Mouse (Mus musculus) liver, embryonic 12.5 days (tissue): Measurements from ENCODE around the gene Aprt. TPM values are rescaled to one million over a fixed set of nuclear protein-coding genes. Genes with fewer than 3 reads are reported as not detected.

Experiments used
- ATAC-seq: fragments of 200-750 bp; cut with Nextera tagmentation; 2 replicates; pipeline ENCODE4 v1.8.0; 2017; ENCODE audit warnings: moderate number of reproducible peaks, mild to moderate bottlenecking, moderate library complexity
- H3K27ac ChIP-seq: fragments of 300-500 bp; sonication (generic); 2 replicates; pipeline ENCODE4 v1.5.1; 2016; ENCODE audit warnings: mild to moderate bottlenecking
- H3K27me3 ChIP-seq: fragments of 300-500 bp; sonication (generic); replicated peaks from 2 replicates; pipeline ENCODE4 v1.6.1; 2016; ENCODE audit warnings: mild to moderate bottlenecking, moderate library complexity
- H3K36me3 ChIP-seq: fragments of 300-500 bp; sonication (generic); 2 replicates; pipeline ENCODE4 v1.6.1; 2016; ENCODE audit warnings: mild to moderate bottlenecking, moderate library complexity
- H3K4me1 ChIP-seq: fragments of 300-500 bp; sonication (generic); 2 replicates; pipeline ENCODE4 v1.6.1; 2016
- H3K4me2 ChIP-seq: fragments of 300-500 bp; sonication (generic); 2 replicates; pipeline ENCODE4 v1.6.1; 2016; ENCODE audit warnings: mild to moderate bottlenecking, moderate library complexity
- H3K4me3 ChIP-seq: fragments of 300-500 bp; sonication (generic); 2 replicates; pipeline ENCODE4 v1.5.1; 2016; ENCODE audit warnings: mild to moderate bottlenecking, moderate library complexity
- H3K9ac ChIP-seq: fragments of 300-500 bp; sonication (generic); 2 replicates; pipeline ENCODE4 v1.6.1; 2016; ENCODE audit warnings: mild to moderate bottlenecking, moderate library complexity
- H3K9me3 ChIP-seq: fragments of 300-500 bp; sonication (generic); replicated peaks from 2 replicates; pipeline ENCODE4 v1.6.1; 2016; ENCODE audit warnings: mild to moderate bottlenecking, moderate library complexity
- WGBS: fragments of 180-500 bp; shearing (Covaris S2); methylation state at CpG from one replicate; pipeline ENCODE4 v1.1.7; 2016; ENCODE audit not compliant: insufficient replicate concordance; 5-methylcytosine and 5-hydroxymethylcytosine counted together
- polyA plus RNA-seq: library from polyadenylated mRNA; unstranded; fragments of >200 nt; fragmentation: Nextera tagmentation; extraction: Ambion mirVana; gene quantifications from 2 replicates; pipeline ENCODE4 v1.2.1, GENCODE M21; 2016

The Aprt gene
- polyA plus RNA-seq, 1 experiment from 2014 or later = 253 TPM

DNA sequence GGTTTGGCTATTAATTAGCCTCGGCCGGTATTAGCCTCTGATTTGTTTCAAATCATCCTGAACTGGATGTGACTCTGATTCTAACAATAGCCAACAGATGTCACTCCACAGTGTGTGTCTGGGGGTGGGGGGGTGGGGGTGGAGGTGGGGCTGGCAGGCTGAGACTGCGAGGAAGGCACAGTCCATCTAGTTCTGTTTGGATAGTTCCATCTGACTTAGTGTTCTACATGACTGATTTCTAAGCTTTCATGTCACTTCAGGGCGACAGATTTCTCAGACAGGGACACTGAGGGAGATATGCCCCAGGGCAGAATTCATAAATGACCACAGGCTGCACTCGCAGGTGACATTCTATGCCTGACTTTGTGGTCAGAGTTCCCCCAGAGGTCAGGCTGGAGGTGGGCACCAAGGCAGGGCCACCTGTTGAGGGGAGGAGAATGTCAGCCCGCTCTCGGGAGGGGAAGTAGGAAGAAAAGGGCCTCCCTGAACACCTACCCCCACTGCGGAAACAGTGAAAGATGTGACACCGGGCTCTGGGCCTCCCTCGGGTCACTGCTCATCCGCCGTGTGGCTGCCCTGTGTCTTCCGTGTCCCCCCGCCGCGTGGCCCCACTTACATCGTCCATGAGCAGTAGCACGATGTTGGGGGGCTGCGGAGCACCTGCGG, 34.0 kb upstream of the Aprt start:
- Histone ChIP-seq H3K4me2 (peak overlapping the region; percentile 98), H3K9me3 (no peaks in the 10 kb centered on the region), H3K4me3 (peak overlapping the region; percentile 83), H3K27me3 (no peaks in the 10 kb centered on the region), H3K27ac (peak overlapping the region; percentile 72), H3K4me1 (peaks cover 30% of the 10 kb centered on the region), H3K36me3 (peaks cover 14% of the 10 kb centered on the region; the same call in 1 of the 2 replicates), H3K9ac (peak overlapping the region; percentile 80)
- ATAC-seq = peak; percentile 54; the same call in 1 of the 2 replicates
- 4% methylated on average over 20 of the region's 20 CpGs for WGBS

DNA sequence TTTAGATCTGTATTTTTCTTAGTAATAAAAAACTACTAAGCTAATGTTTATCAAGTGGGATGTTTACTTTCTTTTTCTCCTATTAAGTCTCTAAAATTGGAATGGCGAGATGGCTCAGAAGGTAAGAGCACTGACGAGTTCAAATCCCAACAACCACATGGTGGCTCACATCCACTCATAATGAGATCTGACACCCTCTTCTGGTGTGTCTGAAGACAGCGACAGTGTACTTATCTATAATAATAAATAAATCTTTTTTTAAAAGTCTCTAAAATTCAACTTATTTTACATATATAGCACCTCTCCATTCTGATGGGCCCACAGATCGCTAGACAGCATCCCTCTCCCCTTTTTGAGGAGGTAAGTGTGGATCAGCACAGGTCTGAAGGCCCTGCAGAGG, 33.5 kb upstream of the Aprt start:
- peak overlapping the region; percentile 98 for H3K4me2 ChIP-seq
- peak overlapping the region; percentile 83; the same call in 1 of the 2 replicates for H3K4me3 ChIP-seq
- H3K36me3 ChIP-seq = peaks cover 11% of the 10 kb centered on the region; the same call in 1 of the 2 replicates
- peaks cover 30% of the 10 kb centered on the region for H3K4me1 ChIP-seq
- no peak for ATAC-seq
- H3K27me3 ChIP-seq = no peaks in the 10 kb centered on the region
- no peaks in the 10 kb centered on the region for H3K9me3 ChIP-seq
- H3K9ac ChIP-seq = no peak overlapping the region
- WGBS = 58% methylated on average over 4 of the region's 4 CpGs
- H3K27ac ChIP-seq = no peak overlapping the region

DNA sequence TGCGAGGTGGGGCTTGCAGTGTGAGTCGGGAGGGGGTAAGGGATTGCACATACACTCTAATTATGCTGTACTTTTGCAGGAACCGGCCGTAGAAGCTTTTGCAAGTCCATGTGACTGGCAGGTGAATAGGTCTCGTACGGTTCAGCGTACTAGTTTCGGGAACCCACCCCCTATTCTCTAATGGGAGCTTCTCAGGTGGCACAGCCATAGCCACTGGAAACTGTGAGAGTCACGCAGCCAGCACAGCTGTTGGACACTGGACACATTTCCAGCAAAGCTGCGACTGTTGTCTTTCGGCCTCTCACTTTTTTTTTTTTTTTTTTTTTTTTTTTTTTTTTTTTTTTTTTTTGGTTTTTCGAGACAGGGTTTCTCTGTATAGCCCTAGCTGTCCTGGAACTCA, 30.1 kb upstream of the Aprt start:
- Histone ChIP-seq H3K27me3 (no peaks in the 10 kb centered on the region), H3K4me1 (peaks cover 16% of the 10 kb centered on the region), H3K27ac (no peak overlapping the region), H3K9me3 (no peaks in the 10 kb centered on the region), H3K4me3 (no peak overlapping the region), H3K9ac (no peak overlapping the region), H3K36me3 (no peaks in the 10 kb centered on the region), H3K4me2 (no peak overlapping the region)
- WGBS = 82% methylated on average over 11 of the region's 12 CpGs
- no peak for ATAC-seq

DNA sequence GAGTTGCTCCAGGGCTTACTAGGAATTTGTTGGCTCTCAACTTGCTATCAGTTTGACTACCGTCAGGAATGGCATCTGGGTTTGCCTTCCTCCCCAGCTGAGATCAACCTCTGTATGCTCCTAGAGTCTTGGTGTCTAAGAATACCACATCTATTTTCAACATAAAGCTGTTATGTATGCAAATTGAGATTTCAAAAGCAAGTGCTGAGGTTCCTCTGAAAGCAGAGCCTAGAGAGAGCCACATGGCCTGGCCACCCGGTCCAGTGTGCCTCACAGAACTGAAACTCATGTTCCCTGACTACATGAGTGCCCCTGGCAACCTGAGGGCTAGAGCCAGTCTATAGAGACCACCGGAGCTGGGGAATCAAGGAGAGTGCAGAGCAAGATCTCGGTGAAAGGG, 28.7 kb upstream of the Aprt start:
- no peak for ATAC-seq
- peaks cover 7% of the 10 kb centered on the region for H3K4me1 ChIP-seq

DNA sequence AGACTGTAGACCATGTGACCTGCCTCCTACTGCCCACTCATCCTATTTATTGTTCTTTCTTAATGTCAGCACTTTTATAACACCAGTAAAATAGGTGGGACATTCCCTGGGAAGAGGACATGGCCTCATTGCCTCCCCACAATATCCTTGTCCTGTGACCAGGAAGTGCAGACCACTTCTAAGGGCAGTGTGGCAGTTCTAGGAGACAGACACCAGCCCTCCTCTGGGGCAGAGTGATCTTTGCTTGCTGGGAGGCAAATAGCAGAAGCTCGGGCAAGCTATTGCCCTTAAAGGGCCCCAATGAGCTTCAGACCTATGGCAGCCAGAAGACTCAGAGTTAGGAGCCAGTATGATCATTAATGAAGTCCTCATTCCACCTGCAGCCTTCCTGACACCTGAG, 27.9 kb upstream of the Aprt start:
- 27% methylated on average over 1 of the region's 1 CpGs for WGBS
- H3K9me3 ChIP-seq = no peaks in the 10 kb centered on the region
- H3K4me3 ChIP-seq = no peak overlapping the region
- H3K36me3 ChIP-seq = no peaks in the 10 kb centered on the region
- no peak overlapping the region for H3K4me2 ChIP-seq
- no peak overlapping the region for H3K27ac ChIP-seq
- 0 out of 2 replicates have a peak, but pooled peaks cover 6% of the 10 kb centered on the region for H3K4me1 ChIP-seq
- no peaks in the 10 kb centered on the region for H3K27me3 ChIP-seq
- ATAC-seq = no peak
- no peak overlapping the region for H3K9ac ChIP-seq

More for the DNA sequence above, 28.7 kb upstream of the Aprt start:
- Histone ChIP-seq H3K4me2 (no peak overlapping the region), H3K9ac (no peak overlapping the region), H3K4me3 (no peak overlapping the region), H3K27me3 (no peaks in the 10 kb centered on the region), H3K36me3 (no peaks in the 10 kb centered on the region), H3K9me3 (no peaks in the 10 kb centered on the region), H3K27ac (no peak overlapping the region)
- WGBS = 68% methylated on average over 4 of the region's 4 CpGs

DNA sequence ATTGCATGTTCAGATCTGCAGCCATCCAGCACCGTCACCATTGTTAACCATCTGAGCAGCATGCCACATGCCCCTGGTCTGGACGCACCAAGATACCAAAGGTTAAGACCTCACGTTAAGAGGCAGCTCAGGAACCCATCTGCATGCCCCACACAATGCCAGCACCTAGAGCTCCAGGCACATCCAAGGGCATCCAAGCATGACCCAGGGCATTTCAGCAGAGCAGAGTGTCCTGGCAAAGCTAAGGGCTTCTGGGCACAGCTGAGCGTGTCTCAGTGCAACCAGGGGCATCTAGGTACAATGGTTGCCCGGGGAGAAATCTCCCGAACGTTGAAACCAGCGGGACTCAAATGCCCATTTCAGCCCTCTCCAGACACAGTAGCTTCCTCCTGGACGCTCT, 24.0 kb upstream of the Aprt start:
- no peak overlapping the region for H3K4me3 ChIP-seq
- H3K27me3 ChIP-seq = no peaks in the 10 kb centered on the region
- no peaks in the 10 kb centered on the region for H3K4me1 ChIP-seq
- ATAC-seq = no peak
- H3K36me3 ChIP-seq = no peaks in the 10 kb centered on the region
- H3K9ac ChIP-seq = no peak overlapping the region
- no peak overlapping the region for H3K27ac ChIP-seq
- 78% methylated on average over 9 of the region's 9 CpGs for WGBS
- H3K9me3 ChIP-seq = no peaks in the 10 kb centered on the region
- no peak overlapping the region for H3K4me2 ChIP-seq

DNA sequence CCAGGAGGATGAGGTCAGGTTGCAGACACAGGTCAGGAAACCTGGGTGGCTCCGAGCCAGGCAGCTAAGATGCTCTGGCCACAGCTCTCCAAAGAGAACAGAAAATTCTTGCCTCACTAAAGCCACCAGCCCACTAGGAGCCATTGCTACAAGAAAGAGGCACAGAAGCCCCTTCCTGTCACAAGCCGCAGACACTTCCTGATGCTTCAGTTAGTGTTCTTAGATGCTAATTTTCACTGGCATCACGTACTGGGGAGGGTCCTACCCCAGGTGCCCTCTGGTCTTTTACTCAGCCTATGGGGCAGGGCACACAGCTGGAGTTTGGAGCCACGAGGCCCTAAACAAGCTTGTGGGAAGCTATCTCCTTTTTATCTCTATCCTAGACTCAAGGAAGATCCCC, 19.3 kb upstream of the Aprt start:
- Histone ChIP-seq H3K4me1 (peaks cover 21% of the 10 kb centered on the region), H3K9me3 (no peaks in the 10 kb centered on the region), H3K27me3 (peaks cover 5% of the 10 kb centered on the region; the same call in 1 of the 2 replicates), H3K9ac (no peak overlapping the region), H3K4me3 (no peak overlapping the region), H3K36me3 (no peaks in the 10 kb centered on the region), H3K27ac (no peak overlapping the region), H3K4me2 (no peak overlapping the region)
- no peak for ATAC-seq
- 35% methylated on average over 4 of the region's 4 CpGs for WGBS

DNA sequence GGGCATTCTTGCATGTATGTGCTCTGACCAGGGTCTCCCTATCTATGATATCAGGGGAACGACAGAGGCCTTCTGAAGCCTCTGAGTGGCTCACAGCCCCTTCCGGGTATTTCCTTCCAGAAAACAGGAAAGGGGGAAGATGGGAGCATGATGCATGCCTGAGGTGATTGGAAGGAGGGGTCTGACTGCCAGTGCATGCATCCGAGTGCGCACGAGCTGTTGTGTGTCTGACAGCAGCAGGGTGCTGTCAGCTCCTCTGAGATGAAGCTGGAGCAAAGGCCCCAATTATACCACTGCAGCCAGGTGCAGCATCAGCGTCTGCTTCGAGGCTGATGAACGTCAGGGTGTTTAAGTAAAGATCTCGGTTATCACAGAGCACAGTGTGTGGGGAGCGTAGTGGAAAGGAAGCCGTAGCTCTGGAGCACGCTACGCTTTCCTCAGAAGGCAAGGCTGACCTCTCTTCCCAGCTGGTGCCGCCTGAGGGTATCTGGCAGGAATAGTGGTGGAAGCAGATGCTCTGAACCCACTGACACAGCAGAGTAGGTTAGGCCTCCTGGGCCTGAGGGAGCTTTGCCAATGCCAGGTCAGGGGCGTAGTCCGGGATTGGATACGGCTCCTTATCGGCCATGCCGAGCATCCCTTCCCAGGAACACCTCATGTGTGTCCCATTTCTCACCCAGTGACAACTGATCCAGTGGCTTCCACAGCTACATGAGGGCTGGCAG, 17.2 kb upstream of the Aprt start:
- WGBS = 76% methylated on average over 19 of the region's 19 CpGs
- Histone ChIP-seq H3K36me3 (no peaks in the 10 kb centered on the region), H3K4me1 (peaks cover 21% of the 10 kb centered on the region), H3K4me3 (no peak overlapping the region), H3K27ac (0 out of 2 replicates have a peak overlapping the region, but pooled peaks have one; percentile 25), H3K9ac (no peak overlapping the region), H3K27me3 (peaks cover 5% of the 10 kb centered on the region; the same call in 1 of the 2 replicates), H3K9me3 (no peaks in the 10 kb centered on the region), H3K4me2 (no peak overlapping the region)
- no peak for ATAC-seq

DNA sequence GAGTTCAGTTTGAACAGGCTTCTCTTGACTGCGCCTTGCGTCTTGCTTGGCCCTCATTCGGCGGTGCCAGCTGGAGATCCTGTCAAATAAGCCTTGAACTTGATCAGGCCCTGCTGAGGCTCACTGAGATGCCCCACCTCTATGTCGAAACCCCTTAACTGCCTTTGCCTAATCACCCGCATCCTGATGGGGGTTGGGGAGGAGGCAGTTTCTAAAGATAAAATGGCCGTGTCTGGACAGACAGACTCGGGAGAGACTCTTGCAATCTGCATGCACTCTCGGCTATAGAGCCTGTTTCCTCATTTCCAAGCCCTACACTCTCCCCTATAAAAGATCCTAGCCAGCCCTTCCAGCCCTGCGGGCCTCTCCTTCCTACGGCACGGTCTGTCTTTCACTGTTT, 16.5 kb upstream of the Aprt start:
- H3K36me3 ChIP-seq = no peaks in the 10 kb centered on the region
- H3K4me1 ChIP-seq = peaks cover 21% of the 10 kb centered on the region
- H3K27ac ChIP-seq = 0 out of 2 replicates have a peak overlapping the region, but pooled peaks have one; percentile 25
- no peak overlapping the region for H3K4me3 ChIP-seq
- H3K9me3 ChIP-seq = no peaks in the 10 kb centered on the region
- ATAC-seq = peak; percentile 40; the same call in 1 of the 2 replicates
- H3K4me2 ChIP-seq = no peak overlapping the region
- H3K27me3 ChIP-seq = peaks cover 5% of the 10 kb centered on the region; the same call in 1 of the 2 replicates
- H3K9ac ChIP-seq = no peak overlapping the region
- WGBS = 38% methylated on average over 12 of the region's 12 CpGs

DNA sequence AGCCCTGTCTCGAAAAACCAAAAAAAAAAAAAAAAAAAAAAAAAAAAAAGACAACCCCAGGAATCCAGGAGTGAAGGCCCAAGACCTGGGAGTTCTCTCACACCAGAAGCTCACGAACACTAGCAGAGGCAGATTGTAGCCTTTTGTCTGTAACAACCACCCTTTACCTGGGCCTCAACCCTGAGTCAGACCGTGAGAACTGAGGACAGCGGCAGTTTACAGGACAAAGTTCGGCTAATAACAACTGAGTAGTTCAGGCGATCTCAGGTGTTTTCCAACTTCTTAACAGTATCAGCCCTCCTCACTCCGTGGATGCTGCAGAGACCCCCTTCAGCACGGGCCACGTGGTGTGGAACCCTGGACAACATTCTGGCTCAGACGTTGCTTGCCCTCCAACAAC, 10.0 kb upstream of the Aprt start:
- no peak overlapping the region for H3K4me2 ChIP-seq
- peaks cover 5% of the 10 kb centered on the region; the same call in 1 of the 2 replicates for H3K27me3 ChIP-seq
- H3K27ac ChIP-seq = no peak overlapping the region
- no peak for ATAC-seq
- WGBS = 76% methylated on average over 10 of the region's 10 CpGs
- H3K9ac ChIP-seq = no peak overlapping the region
- no peaks in the 10 kb centered on the region for H3K9me3 ChIP-seq
- no peaks in the 10 kb centered on the region for H3K36me3 ChIP-seq
- no peak overlapping the region for H3K4me3 ChIP-seq
- H3K4me1 ChIP-seq = 0 out of 2 replicates have a peak, but pooled peaks cover 12% of the 10 kb centered on the region

DNA sequence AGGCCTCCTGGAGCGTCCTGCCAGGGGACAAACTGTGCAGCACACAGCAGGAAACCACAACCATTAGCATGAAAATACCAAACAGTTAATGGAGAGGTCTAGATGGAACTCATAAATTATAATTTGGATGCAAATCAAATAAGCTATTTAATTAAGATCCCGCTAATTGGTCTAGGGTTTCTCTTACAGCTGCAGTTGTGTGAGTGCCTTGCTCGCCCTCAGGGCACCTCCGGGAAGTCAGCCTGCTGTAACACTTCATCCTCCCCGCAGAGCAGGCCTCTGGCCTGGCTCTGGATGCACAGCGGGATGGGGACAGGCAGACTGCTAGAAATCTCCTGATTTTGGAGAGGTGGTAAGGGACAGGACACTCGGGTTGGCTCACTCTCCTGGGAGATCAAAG, 9.5 kb upstream of the Aprt start:
- H3K4me2 ChIP-seq = no peak overlapping the region
- ATAC-seq = no peak
- no peak overlapping the region for H3K4me3 ChIP-seq
- H3K4me1 ChIP-seq = 0 out of 2 replicates have a peak, but pooled peaks cover 12% of the 10 kb centered on the region
- H3K27me3 ChIP-seq = peaks cover 5% of the 10 kb centered on the region; the same call in 1 of the 2 replicates
- no peak overlapping the region for H3K27ac ChIP-seq
- no peaks in the 10 kb centered on the region for H3K9me3 ChIP-seq
- H3K36me3 ChIP-seq = no peaks in the 10 kb centered on the region
- WGBS = 65% methylated on average over 7 of the region's 7 CpGs
- H3K9ac ChIP-seq = no peak overlapping the region

DNA sequence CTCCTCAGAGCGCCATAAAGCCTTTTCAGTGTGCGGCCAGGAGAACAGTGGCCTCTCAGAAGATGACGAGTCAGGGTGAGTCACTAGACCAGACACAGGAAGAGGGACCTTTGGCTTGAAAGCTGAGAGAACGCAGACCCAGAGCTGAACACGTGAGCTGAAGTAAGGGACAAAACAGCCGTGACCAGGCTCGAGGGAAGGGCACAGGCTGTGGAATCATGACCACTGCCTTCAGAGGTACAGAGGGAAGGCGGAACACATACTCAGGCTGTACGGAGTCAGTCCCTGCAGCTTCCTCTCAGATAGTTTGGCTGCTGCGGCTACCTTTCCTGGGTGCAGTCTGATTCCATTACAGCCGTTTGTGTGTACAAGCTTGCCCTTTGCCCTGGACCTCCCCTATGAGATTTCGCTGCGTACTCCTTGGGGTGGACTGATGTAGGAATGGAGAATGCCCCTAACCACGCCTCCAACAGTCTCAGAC, 8.7 kb upstream of the Aprt start:
- no peak overlapping the region for H3K27ac ChIP-seq
- H3K9me3 ChIP-seq = no peaks in the 10 kb centered on the region
- 48% methylated on average over 14 of the region's 14 CpGs for WGBS
- no peak overlapping the region for H3K9ac ChIP-seq
- no peak overlapping the region for H3K4me3 ChIP-seq
- H3K4me1 ChIP-seq = 0 out of 2 replicates have a peak, but pooled peaks cover 12% of the 10 kb centered on the region
- H3K36me3 ChIP-seq = no peaks in the 10 kb centered on the region
- ATAC-seq = no peak
- H3K4me2 ChIP-seq = no peak overlapping the region
- H3K27me3 ChIP-seq = peaks cover 5% of the 10 kb centered on the region; the same call in 1 of the 2 replicates
